Mouse (Mus musculus): ENCODE results near the gene Batf3.
A peak's percentile ranks its signal among the peaks of the same experiment; 100 is the strongest.

Gene Batf3

GRCm38 (mm10) chr1:191097802-191098747 is at the start of gene Batf3:
Gene Batf3, plus strand, starts transcription at chr1:191097847.
- peak; percentile 94 for DNase-seq

- DNase-seq, result no peak
Observed at GRCm38 (mm10) chr1:191053555-191053954, 44.1 kb upstream of the Batf3 start.

DNA sequence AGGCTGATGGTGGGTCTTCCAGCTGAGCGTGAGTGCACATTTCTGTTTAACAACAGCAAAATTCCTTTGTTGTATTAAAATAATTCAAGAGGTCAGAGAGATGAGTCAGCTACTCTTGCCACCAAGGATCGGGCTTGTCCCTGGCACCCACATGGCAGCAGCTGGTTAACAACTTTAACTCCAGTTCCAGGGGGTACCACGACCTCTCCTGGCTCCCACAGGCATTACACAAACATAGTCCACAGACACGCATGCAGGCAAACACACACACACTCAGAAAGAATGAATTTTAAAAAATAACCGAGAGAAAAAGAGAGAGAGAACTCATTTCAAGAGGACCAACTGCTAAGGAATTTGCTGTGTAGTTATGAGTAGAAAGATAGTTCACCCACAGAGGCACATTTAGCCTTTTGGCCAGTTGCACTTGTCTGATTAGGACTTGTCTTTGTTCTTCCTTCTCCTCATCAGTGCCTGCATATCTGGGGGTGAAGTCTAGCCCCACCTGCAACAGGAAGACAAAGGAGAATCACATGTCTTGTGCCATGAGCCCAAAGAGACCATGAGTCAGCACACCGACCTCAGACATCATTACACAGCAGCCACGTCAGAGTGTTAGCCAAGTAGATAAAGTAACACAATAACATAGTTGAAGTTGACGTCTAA is 42.6 kb upstream of the Batf3 start:
- DNase-seq, result no peak

DNA sequence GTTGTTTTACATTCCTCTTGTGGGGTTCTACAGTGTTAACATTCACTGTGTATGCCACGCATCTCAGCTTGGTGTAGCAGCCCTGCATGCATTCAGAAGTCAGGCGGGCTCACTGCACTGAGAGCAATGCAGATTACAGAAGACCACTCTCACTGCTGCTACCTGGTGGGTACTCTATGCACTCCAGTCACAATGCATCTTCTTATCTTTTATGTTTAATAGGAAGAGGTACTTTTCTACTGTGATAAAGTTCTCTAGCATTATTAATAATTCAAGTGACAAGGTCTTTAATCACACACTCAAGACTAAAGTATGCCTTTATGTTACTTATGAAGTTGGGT is 42.1 kb upstream of the Batf3 start:
- no peak for DNase-seq

DNA sequence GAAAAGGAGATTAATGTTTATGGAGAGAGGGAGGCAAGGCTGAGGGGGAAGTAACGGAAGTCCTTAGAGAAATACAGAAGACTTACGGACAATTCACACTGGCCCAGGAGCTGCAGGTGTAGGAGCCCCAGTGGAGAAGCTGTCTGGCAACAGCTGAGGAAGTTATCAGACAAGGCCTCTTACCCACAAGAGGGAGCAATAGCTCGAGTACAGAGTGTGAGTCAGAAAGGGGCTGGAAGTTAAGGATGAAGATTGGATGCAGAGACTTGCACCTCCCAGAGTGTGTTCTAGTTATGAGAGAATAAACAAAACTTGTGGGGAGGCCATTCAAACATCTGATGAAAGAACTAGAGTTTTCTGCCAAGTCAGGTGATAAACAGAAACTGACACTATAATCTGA is 40.2 kb upstream of the Batf3 start:
- no peak for DNase-seq

DNA sequence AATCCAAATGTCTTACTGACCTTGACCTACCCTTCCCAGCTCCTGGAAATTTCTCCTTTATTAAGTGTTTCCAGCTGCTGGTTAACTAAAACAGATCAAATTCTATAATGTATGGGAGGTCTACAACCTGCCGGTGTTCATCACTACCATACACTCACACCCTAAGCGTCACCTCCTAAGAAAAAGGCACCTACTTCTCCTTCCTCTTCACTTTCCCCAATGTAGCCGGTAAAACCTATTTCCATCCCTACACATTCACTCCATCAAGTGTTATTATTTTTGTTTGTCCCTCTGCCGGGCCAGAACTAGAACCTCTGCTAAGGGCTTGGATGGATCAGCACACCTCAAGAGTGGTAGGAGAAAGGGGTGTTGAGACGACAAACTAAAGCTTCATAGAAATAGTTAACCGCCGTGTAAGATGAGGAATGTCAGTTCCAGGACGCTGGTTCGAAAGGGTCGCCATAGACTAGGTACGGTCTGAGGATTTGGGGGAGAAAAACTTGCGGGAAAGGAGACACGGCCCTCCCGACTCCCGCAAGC is 35.3 kb upstream of the Batf3 start:
- no peak for DNase-seq

DNA sequence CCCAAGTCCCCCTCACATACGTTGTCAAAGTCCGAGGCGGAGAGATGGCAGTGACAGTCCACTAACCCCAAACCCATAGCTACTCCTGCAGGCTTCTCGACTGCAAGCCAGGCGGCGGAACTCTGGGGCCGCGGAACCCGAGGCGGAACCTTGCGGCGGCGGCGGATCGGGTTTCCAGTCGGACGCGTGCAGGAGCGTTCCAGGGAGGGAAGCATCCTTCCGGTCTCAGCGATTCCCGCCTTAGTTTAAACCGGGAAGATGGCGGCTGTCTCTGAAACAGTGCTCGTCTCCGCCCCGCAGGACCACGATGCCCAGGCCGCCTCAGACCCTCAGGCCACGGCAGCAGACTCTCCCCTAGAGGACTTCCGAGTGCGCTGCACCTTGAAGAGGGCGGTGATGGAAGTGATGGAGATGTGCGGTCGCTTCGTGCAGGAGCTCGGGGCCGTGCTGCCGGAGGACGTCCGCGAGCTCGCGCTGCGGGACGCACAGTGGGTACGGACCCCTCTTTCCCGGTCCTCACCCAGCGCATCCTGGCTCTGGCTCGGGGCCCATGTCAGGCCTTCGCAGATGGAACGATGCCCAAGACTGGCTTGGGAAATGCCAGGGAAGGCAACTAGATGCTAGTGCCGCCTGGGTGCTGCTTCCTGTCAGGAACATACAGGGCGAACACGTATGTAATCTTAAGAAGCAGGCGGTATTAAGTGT is 34.7 kb upstream of the Batf3 start, which contains the start of the genes Tatdn3 and Nsl1:
Tatdn3 (minus strand) TSS at position 152 of the 705 bp plus-strand sequence.
Nsl1 (plus strand) TSS at position 232 of the 705 bp plus-strand sequence.
- DNase-seq, result peak; percentile 98

- DNase-seq, result no peak
Observed at GRCm38 (mm10) chr1:191063700-191064099, 33.9 kb upstream of the Batf3 start.

DNA sequence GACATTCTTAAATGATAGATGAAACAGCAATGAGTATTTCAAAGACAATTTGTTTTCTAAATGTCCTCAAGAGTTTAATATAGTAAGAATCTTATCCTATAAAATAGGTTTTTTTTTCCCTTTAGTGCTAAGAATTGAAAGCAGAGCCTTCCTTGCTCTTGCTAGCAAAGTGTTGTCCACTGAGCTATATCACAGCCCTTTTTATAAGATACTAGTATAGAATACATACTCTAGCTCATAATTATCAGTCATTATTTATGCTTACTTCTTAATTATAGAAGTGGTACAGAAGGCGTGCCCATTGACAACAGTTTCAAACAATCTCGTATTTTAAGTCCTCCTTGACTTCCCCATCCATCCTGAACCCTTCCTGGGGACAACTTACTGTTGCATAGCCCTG is 33.1 kb upstream of the Batf3 start:
- no peak for DNase-seq

DNA sequence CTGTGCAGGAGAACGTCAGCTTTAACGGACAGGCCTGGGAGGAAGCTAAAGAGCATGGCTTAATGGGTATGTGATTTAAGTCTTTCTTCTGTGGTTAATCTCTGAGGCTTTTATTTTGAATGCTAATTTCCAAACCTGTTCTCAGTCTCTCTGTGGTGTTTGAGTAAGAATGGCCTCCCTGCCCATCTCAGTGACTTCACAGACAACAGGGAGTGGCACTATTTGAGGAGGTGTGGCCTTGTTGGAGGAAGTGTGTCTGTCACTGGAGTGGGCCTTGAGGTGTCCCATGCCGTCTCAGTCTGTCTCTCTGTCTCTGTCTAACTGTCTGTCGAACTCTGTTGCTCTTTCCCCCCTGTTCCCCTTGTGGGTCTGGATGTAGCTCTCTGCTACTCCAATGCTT is 32.5 kb upstream of the Batf3 start:
- DNase-seq, result no peak

DNA sequence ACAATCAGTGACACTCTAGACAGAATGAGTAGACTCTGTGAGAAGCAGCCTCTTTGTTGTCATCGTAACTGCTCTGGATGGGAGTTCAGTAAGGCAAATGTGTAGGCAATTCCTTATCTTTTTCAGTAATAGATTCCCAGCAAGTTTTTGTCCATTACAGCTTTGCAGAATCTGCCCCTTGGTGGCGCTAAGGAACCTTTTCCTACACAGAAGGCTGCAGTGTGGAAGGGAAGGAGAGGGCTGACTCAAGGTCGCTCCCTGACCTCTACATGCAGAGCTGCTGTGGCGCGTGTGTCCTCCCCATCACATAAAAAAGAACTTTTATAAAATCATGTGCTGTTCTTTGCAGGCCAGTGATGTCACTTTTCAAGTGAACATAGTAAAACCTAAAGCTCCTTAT is 29.3 kb upstream of the Batf3 start:
- DNase-seq, result no peak

DNA sequence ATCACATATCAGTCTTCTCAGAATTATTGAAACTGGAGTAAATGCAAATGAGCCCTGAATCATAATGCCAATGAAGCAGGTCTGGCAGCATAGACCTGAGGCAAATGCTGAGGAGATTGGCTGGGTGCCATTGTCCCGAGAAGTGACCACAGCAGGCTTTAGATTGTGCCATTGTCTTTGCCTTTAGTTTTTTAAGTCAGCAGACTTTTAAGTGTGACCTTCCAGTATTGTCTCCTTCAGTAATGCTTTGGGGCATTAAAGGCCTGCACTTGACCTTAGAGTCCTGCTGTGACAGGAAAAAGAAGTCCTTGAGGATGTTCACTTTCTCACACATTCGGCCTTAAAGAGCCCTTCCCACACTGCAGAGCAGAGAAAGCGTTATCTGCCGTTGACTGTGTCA is 27.4 kb upstream of the Batf3 start:
- DNase-seq, result no peak

- no peak for DNase-seq
Observed at GRCm38 (mm10) chr1:191071613-191072012, 26.0 kb upstream of the Batf3 start.

- no peak for DNase-seq
Observed at GRCm38 (mm10) chr1:191072329-191072913, 25.2 kb upstream of the Batf3 start.

DNA sequence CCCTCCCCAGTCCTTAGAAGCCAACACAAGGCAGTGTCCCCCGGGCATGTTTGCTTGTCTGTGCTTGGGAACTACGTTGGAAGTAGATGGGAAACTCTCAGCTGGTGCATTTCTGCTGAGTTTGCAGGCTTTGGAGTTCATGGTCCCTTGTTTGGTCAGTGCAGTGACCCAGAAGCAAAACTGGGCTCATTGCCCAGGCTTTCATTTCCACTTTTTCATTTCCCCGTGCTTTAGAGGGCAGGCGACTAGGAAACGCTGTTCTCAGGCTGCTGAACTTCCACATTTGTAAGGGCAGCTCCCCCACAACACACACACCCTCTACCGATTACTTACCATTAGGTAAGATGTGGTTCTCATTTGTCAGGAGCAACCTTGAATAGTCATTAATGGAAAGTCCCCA is 24.6 kb upstream of the Batf3 start:
- peak; percentile 98 for DNase-seq

DNA sequence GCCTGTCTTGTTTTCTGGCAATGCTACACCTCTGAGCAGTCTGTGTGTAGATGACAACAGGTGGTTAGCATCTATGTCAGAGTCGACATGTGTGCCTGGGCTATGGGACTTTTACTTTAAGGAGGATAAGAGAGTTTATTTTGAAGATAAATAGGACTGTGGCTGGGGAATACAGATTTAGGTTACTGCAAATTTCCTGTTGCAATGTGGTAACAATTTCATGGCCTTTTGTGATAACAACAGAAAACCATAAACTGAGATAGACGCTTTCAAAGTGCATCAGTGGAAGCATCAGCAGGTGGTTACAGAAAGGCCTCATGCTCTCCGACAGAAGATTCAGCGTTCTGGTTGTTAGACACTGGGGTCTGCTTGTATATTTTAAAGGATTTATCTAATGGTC is 24.2 kb upstream of the Batf3 start:
- DNase-seq, result no peak

- DNase-seq, result peak; percentile 97
Observed at GRCm38 (mm10) chr1:191075199-191075883, 22.3 kb upstream of the Batf3 start.

DNA sequence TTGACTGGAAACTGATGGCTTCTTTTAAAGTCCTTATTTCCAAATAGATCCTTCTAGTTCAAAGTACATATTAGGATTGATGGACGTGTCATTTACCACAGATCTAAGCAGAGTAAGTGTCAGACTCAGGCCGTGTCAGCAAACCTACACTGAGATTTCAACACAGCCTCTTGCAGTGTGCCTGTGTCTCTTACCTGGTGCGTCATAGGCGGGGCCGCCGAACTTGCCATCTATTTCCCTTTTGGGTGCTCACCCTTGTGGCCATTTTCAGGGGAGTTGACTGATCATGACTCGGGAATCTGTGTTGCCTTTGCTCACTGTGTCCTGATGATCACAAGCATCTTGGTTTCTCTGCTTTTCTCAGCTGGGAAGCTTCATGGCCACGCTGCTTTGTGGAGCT is 14.4 kb upstream of the Batf3 start:
- DNase-seq, result no peak

- DNase-seq, result no peak
Observed at GRCm38 (mm10) chr1:191084951-191085559, 12.6 kb upstream of the Batf3 start.

DNA sequence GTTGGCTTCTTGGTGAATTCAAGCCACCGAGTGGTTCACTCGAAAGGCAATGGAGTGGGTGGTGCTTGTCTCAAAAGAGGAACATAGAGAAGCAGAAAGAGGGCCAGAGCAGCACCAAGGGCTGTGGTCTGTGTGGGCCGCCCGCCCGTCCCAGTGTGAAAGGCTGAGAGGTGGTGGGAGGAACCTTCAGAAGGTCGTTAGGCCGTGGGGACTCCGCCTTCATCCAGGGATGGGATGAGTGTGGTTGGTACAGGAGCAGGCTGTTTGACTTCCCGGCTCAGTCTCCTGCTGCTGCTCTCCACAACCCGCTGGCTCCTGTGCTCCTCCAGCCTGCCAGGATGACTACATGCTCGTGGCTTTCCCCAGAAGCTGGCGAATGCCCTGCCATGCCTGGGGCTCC is 12.1 kb upstream of the Batf3 start:
- peak; percentile 94 for DNase-seq

- DNase-seq, result no peak
Observed at GRCm38 (mm10) chr1:191086304-191086878, 11.3 kb upstream of the Batf3 start.
